ENCODE assay signal across 14 mouse cellular contexts in the genomic region with DNA sequence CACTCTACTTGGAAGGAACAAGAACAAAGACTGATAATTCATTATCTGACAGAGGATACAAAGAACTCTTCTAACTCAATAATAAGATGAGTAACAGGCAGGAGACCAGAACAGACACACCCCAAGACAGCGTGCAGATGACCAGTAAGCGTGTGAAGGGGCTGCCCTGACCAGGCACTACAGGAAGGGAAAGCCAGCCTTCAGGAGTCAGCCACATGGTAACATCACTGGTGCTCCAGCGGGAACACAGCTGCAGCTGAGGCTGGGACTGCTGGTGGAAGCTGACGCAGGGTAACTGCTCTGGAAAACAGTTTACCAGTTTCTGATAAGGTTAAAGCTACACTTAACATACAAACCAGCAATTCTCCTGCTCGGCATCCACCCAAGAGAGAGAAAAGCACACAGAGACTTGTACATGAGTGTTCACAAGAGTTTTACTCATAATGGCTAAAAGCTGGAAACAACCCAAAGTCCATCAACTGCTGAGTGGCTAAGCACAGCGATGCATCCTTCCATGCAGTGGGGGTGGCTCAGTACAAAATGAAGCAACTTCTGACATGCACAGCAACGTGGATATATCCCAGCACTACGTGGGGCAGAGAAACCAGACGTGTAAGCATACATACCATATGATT.
A peak's percentile ranks its signal among the peaks of the same experiment; 100 is the strongest.
DNase-seq lines count a peak whose midpoint lies in the region; ATAC-seq and TF ChIP-seq lines count a peak whose summit lies in the region.
"Had no signal": no experiment of that assay in that cellular context is flagged by ENCODE, and none has a peak within 500 bp of the region (broad histone marks: within the 10 kb centered on the region; RNA-seq: fewer than 3 reads in every experiment).

No protein-coding gene starts in this region.

- peak overlapping the region; percentile 55 for H3K27ac ChIP-seq in hindbrain, embryonic 13.5 days
- H3K27ac ChIP-seq in hindbrain, embryonic 16.5 days (ENCODE audit: low read depth, low read length), result no peak overlapping the region
- H3K27ac ChIP-seq in embryonic facial prominence, embryonic 10.5 days (replicated peaks), result peak overlapping the region; percentile 27
- H3K27ac ChIP-seq in midbrain, embryonic 13.5 days, result no peak overlapping the region
- H3K27ac ChIP-seq: forebrain, embryonic 15.5 days; kidney, postnatal 0 days had no signal

- no peak overlapping the region for H3K4me2 ChIP-seq in hindbrain, embryonic 13.5 days
- no peak overlapping the region for H3K4me2 ChIP-seq in hindbrain, embryonic 16.5 days (ENCODE audit: low read length)
- no peak overlapping the region for H3K4me2 ChIP-seq in midbrain, embryonic 13.5 days (replicated peaks)
- H3K4me2 ChIP-seq: forebrain, embryonic 15.5 days had no signal

- CTCF ChIA-PET in Patski (lab: Charles Lee), result interaction anchor here (1.8 kb wide), 1 partner anchor 9 kb away, joined by 4 read pairs; no protein-coding TSS in a partner anchor

- H3K36me3 ChIP-seq in hindbrain, embryonic 13.5 days, result peaks cover 1% of the 10 kb centered on the region; the same call in 1 of the 2 replicates
- H3K36me3 ChIP-seq in hindbrain, embryonic 16.5 days (ENCODE audit: control insufficient read depth, insufficient read depth, low read length), result no peaks in the 10 kb centered on the region
- H3K36me3 ChIP-seq in embryonic facial prominence, embryonic 10.5 days (replicated peaks), result peaks cover 16% of the 10 kb centered on the region
- 0 out of 2 replicates have a peak, but pooled peaks cover under 1% of the 10 kb centered on the region for H3K36me3 ChIP-seq in midbrain, embryonic 13.5 days
- H3K36me3 ChIP-seq: forebrain, embryonic 15.5 days had no signal

- peak; percentile 58 for DNase-seq in Patski (ENCODE audit: low read depth, low spot score)
- DNase-seq in embryonic facial prominence, embryonic 10.5 days (ENCODE audit: low spot score), result no peak
- DNase-seq in lung, postnatal 10 days, result peak; percentile 46
- no peak for DNase-seq in kidney, adult 18-20 months
- DNase-seq: adrenal gland, adult 2 months; cerebellum, adult 9-10 months; right cerebral cortex, postnatal 14 days; thymus, adult 18-20 months had no signal

- no peaks in the 10 kb centered on the region for H3K9me3 ChIP-seq in hindbrain, embryonic 13.5 days
- no peaks in the 10 kb centered on the region for H3K9me3 ChIP-seq in hindbrain, embryonic 16.5 days (ENCODE audit: control insufficient read depth, low read length)
- no peaks in the 10 kb centered on the region for H3K9me3 ChIP-seq in embryonic facial prominence, embryonic 10.5 days
- H3K9me3 ChIP-seq in midbrain, embryonic 13.5 days, result no peaks in the 10 kb centered on the region
- H3K9me3 ChIP-seq: forebrain, embryonic 15.5 days; heart, embryonic 10.5 days had no signal

- ATAC-seq in hindbrain, embryonic 13.5 days (ENCODE audit: low FRiP score), result no peak
- ATAC-seq in hindbrain, embryonic 16.5 days, result no peak
- ATAC-seq in Patski, result peak; percentile 80
- ATAC-seq in midbrain, embryonic 13.5 days, result no peak
- ATAC-seq: forebrain, embryonic 15.5 days had no signal

- 55% methylated on average over 9 of the region's 9 CpGs for WGBS in hindbrain, embryonic 13.5 days
- 49% methylated on average over 9 of the region's 9 CpGs for WGBS in hindbrain, embryonic 16.5 days
- WGBS in embryonic facial prominence, embryonic 10.5 days, result 76% methylated on average over 9 of the region's 9 CpGs
- WGBS in midbrain, embryonic 13.5 days, result 71% methylated on average over 9 of the region's 9 CpGs

- no peak overlapping the region for H3K4me3 ChIP-seq in hindbrain, embryonic 13.5 days
- H3K4me3 ChIP-seq in hindbrain, embryonic 16.5 days (ENCODE audit: low read length), result no peak overlapping the region
- no peak overlapping the region for H3K4me3 ChIP-seq in embryonic facial prominence, embryonic 10.5 days
- H3K4me3 ChIP-seq in midbrain, embryonic 13.5 days (replicated peaks), result no peak overlapping the region
- H3K4me3 ChIP-seq: forebrain, embryonic 15.5 days; heart, embryonic 10.5 days had no signal

- H3K27me3 ChIP-seq in hindbrain, embryonic 13.5 days, result no peaks in the 10 kb centered on the region
- H3K27me3 ChIP-seq in hindbrain, embryonic 16.5 days (replicated peaks; ENCODE audit: control insufficient read depth, insufficient read depth, low read length), result no peaks in the 10 kb centered on the region
- H3K27me3 ChIP-seq in Patski, result no peaks in the 10 kb centered on the region
- no peaks in the 10 kb centered on the region for H3K27me3 ChIP-seq in embryonic facial prominence, embryonic 10.5 days (replicated peaks; ENCODE audit: low read depth, poor library complexity, severe bottlenecking)
- H3K27me3 ChIP-seq in midbrain, embryonic 13.5 days, result no peaks in the 10 kb centered on the region
- H3K27me3 ChIP-seq: forebrain, embryonic 15.5 days had no signal

- H3K9ac ChIP-seq in hindbrain, embryonic 13.5 days, result no peak overlapping the region
- no peak overlapping the region for H3K9ac ChIP-seq in hindbrain, embryonic 16.5 days (ENCODE audit: low read depth, low read length)
- H3K9ac ChIP-seq in midbrain, embryonic 13.5 days (replicated peaks), result no peak overlapping the region
- H3K9ac ChIP-seq: forebrain, embryonic 15.5 days had no signal

- POLR2A ChIA-PET in Patski (lab: Charles Lee), result no interaction called here

- in situ Hi-C loops in Patski (cut with MboI; ENCODE audit: low pct_unique_long_range_greater_than_20kb), result no loop called here

- H3K4me1 ChIP-seq in hindbrain, embryonic 13.5 days (replicated peaks), result peaks cover 52% of the 10 kb centered on the region
- H3K4me1 ChIP-seq in hindbrain, embryonic 16.5 days (ENCODE audit: control insufficient read depth, insufficient read depth, low read depth, low read length), result peaks cover 17% of the 10 kb centered on the region
- peaks cover 56% of the 10 kb centered on the region for H3K4me1 ChIP-seq in embryonic facial prominence, embryonic 10.5 days
- peaks cover 46% of the 10 kb centered on the region for H3K4me1 ChIP-seq in midbrain, embryonic 13.5 days (replicated peaks)

- TF ChIP-seq CTCF in Patski (IDR thresholded peaks at IDR 0.05), result no peak

Comparison
In these comparisons a context has a peak if more than half of its experiments do, and no peak if none do; other contexts are left out.
1. H3K27ac ChIP-seq: peak in hindbrain, embryonic 13.5 days (single experiment) and embryonic facial prominence, embryonic 10.5 days (single experiment); none in hindbrain, embryonic 16.5 days (single experiment) and midbrain, embryonic 13.5 days (single experiment).
2. DNase-seq: peak in Patski (single experiment) and lung, postnatal 10 days (single experiment); none in embryonic facial prominence, embryonic 10.5 days (single experiment) and kidney, adult 18-20 months (single experiment).